Mouse (Mus musculus) hindbrain, embryonic 16.5 days (tissue): ENCODE data around the gene Cdadc1. TPM values are rescaled to one million over a fixed set of nuclear protein-coding genes. Genes with fewer than 3 reads are reported as not detected.

Experiments
- ATAC-seq: fragments of 200-750 bp; cut with Nextera tagmentation; 2 replicates; pipeline ENCODE4 v1.8.0; 2017; ENCODE audit warnings: moderate TSS enrichment, moderate library complexity
- H3K27ac ChIP-seq: fragments of 300-500 bp; sonication (generic); 2 replicates; pipeline ENCODE4 v1.5.1; 2014; ENCODE audit warnings: low read depth, mild to moderate bottlenecking, control low read depth, low read length, moderate library complexity
- H3K27me3 ChIP-seq: fragments of 300-500 bp; sonication (generic); replicated peaks from 2 replicates; pipeline ENCODE4 v1.6.1; 2014; ENCODE audit warnings: low read length; ENCODE audit not compliant: control insufficient read depth, insufficient read depth
- H3K36me3 ChIP-seq: fragments of 300-500 bp; sonication (generic); 2 replicates; pipeline ENCODE4 v1.6.1; 2014; ENCODE audit warnings: mild to moderate bottlenecking, low read length, moderate library complexity, mixed read lengths; ENCODE audit not compliant: control insufficient read depth, insufficient read depth
- H3K4me1 ChIP-seq: fragments of 300-500 bp; sonication (generic); 2 replicates; pipeline ENCODE4 v1.6.1; 2014; ENCODE audit warnings: low read depth, low read length; ENCODE audit not compliant: control insufficient read depth, insufficient read depth
- H3K4me2 ChIP-seq: fragments of 300-500 bp; sonication (generic); 2 replicates; pipeline ENCODE4 v1.6.1; 2014; ENCODE audit warnings: mild to moderate bottlenecking, low read length, control low read depth, moderate library complexity
- H3K4me3 ChIP-seq: fragments of 300-500 bp; sonication (generic); 2 replicates; pipeline ENCODE4 v1.5.1; 2014; ENCODE audit warnings: mild to moderate bottlenecking, low read length, control low read depth, moderate library complexity
- H3K9ac ChIP-seq: fragments of 300-500 bp; sonication (generic); 2 replicates; pipeline ENCODE4 v1.6.1; 2014; ENCODE audit warnings: low read depth, mild to moderate bottlenecking, control low read depth, low read length, moderate library complexity
- H3K9me3 ChIP-seq: fragments of 300-500 bp; sonication (generic); 2 replicates; pipeline ENCODE4 v1.6.1; 2014; ENCODE audit warnings: mild to moderate bottlenecking, low read length, moderate library complexity; ENCODE audit not compliant: control insufficient read depth
- whole genome bisulfite sequencing: fragments of 180-500 bp; shearing (Covaris S2); extraction: QIAGEN DNeasy Blood & Tissue Kit; methylation state at CpG from one replicate; pipeline ENCODE4 v1.1.7; 2014; 5-methylcytosine and 5-hydroxymethylcytosine counted together
- polyA plus RNA-seq: library from polyadenylated mRNA; unstranded; fragments of >200 nt; fragmentation: Nextera tagmentation; extraction: Ambion mirVana; gene quantifications from 2 replicates; pipeline ENCODE4 v1.2.1, GENCODE M21; 2015

The Cdadc1 gene
- polyA plus RNA-seq, 1 experiment from 2014 or later = 32.3 TPM

GRCm38 (mm10) chr14:59592593-59592992, 5.2 kb downstream of the Cdadc1 start:
- H3K4me3 ChIP-seq = no peak overlapping the region
- no peaks in the 10 kb centered on the region for H3K9me3 ChIP-seq
- H3K27me3 ChIP-seq = no peaks in the 10 kb centered on the region
- no peak overlapping the region for H3K27ac ChIP-seq
- peaks cover 8% of the 10 kb centered on the region for H3K4me1 ChIP-seq
- no peak overlapping the region for H3K4me2 ChIP-seq
- no peak overlapping the region for H3K9ac ChIP-seq
- ATAC-seq = no peak
- peaks cover 25% of the 10 kb centered on the region for H3K36me3 ChIP-seq
- WGBS = 97% methylated on average over 3 of the region's 3 CpGs

GRCm38 (mm10) chr14:59591901-59592300, 5.9 kb downstream of the Cdadc1 start:
- no peaks in the 10 kb centered on the region for H3K9me3 ChIP-seq
- no peak overlapping the region for H3K9ac ChIP-seq
- H3K27me3 ChIP-seq = no peaks in the 10 kb centered on the region
- peaks cover 5% of the 10 kb centered on the region for H3K4me1 ChIP-seq
- no peak overlapping the region for H3K27ac ChIP-seq
- no peak overlapping the region for H3K4me3 ChIP-seq
- no peak overlapping the region for H3K4me2 ChIP-seq
- H3K36me3 ChIP-seq = peaks cover 25% of the 10 kb centered on the region
- 75% methylated on average over 8 of the region's 8 CpGs for WGBS
- ATAC-seq = no peak

- WGBS = 71% methylated on average over 1 of the region's 1 CpGs
- Histone ChIP-seq H3K4me2 (no peak overlapping the region), H3K4me3 (no peak overlapping the region), H3K36me3 (peaks cover 35% of the 10 kb centered on the region), H3K9me3 (no peaks in the 10 kb centered on the region), H3K4me1 (no peaks in the 10 kb centered on the region), H3K27me3 (no peaks in the 10 kb centered on the region), H3K27ac (no peak overlapping the region), H3K9ac (no peak overlapping the region)
- ATAC-seq = no peak
These were observed 7.1 kb downstream of the Cdadc1 start for GRCm38 (mm10) chr14:59590614-59591013.

GRCm38 (mm10) chr14:59576385-59576784, 21.4 kb downstream of the Cdadc1 start:
- H3K4me3 ChIP-seq = no peak overlapping the region

GRCm38 (mm10) chr14:59566756-59567155, 31.0 kb downstream of the Cdadc1 start:
- H3K36me3 ChIP-seq = peaks cover 18% of the 10 kb centered on the region
- no peak overlapping the region for H3K9ac ChIP-seq
- no peaks in the 10 kb centered on the region for H3K4me1 ChIP-seq
- no peak overlapping the region for H3K27ac ChIP-seq
- H3K4me2 ChIP-seq = no peak overlapping the region
- no peak overlapping the region for H3K4me3 ChIP-seq
- no peaks in the 10 kb centered on the region for H3K27me3 ChIP-seq
- 93% methylated on average over 6 of the region's 6 CpGs for WGBS
- ATAC-seq = no peak
- H3K9me3 ChIP-seq = no peaks in the 10 kb centered on the region

More at GRCm38 (mm10) chr14:59576385-59576784, 21.4 kb downstream of the Cdadc1 start:
- Histone ChIP-seq H3K4me1 (no peaks in the 10 kb centered on the region), H3K9ac (no peak overlapping the region), H3K4me2 (no peak overlapping the region), H3K9me3 (no peaks in the 10 kb centered on the region), H3K36me3 (peaks cover 11% of the 10 kb centered on the region; the same call in 1 of the 2 replicates), H3K27me3 (no peaks in the 10 kb centered on the region), H3K27ac (no peak overlapping the region)
- WGBS = 95% methylated on average over 5 of the region's 5 CpGs
- ATAC-seq = no peak

- Histone ChIP-seq H3K4me3 (no peak overlapping the region), H3K9me3 (no peaks in the 10 kb centered on the region), H3K4me1 (no peaks in the 10 kb centered on the region), H3K36me3 (no peaks in the 10 kb centered on the region), H3K9ac (no peak overlapping the region), H3K4me2 (no peak overlapping the region), H3K27ac (no peak overlapping the region), H3K27me3 (no peaks in the 10 kb centered on the region)
- WGBS = 26% methylated on average over 1 of the region's 1 CpGs
- ATAC-seq = no peak
These were observed 39.9 kb downstream of the Cdadc1 start for GRCm38 (mm10) chr14:59557886-59558285.

GRCm38 (mm10) chr14:59557071-59557470, 40.7 kb downstream of the Cdadc1 start:
- H3K9me3 ChIP-seq = no peaks in the 10 kb centered on the region
- WGBS = 74% methylated on average over 4 of the region's 4 CpGs
- H3K27ac ChIP-seq = no peak overlapping the region
- H3K4me2 ChIP-seq = no peak overlapping the region
- H3K9ac ChIP-seq = no peak overlapping the region
- no peak for ATAC-seq
- H3K4me1 ChIP-seq = no peaks in the 10 kb centered on the region
- no peak overlapping the region for H3K4me3 ChIP-seq
- no peaks in the 10 kb centered on the region for H3K27me3 ChIP-seq
- no peaks in the 10 kb centered on the region for H3K36me3 ChIP-seq

GRCm38 (mm10) chr14:59555928-59556531, 41.7 kb downstream of the Cdadc1 start:
- WGBS = 59% methylated on average over 13 of the region's 13 CpGs
- Histone ChIP-seq H3K9ac (no peak overlapping the region), H3K4me2 (0 out of 2 replicates have a peak overlapping the region, but pooled peaks have one; percentile 26), H3K36me3 (no peaks in the 10 kb centered on the region), H3K9me3 (no peaks in the 10 kb centered on the region), H3K27me3 (no peaks in the 10 kb centered on the region), H3K27ac (no peak overlapping the region), H3K4me1 (no peaks in the 10 kb centered on the region), H3K4me3 (no peak overlapping the region)
- peak; percentile 76 for ATAC-seq

- Histone ChIP-seq H3K9me3 (no peaks in the 10 kb centered on the region), H3K4me3 (no peak overlapping the region), H3K4me2 (no peak overlapping the region), H3K27ac (no peak overlapping the region), H3K36me3 (no peaks in the 10 kb centered on the region), H3K4me1 (no peaks in the 10 kb centered on the region), H3K9ac (no peak overlapping the region), H3K27me3 (no peaks in the 10 kb centered on the region)
- WGBS = 81% methylated on average over 8 of the region's 8 CpGs
- ATAC-seq = no peak
These were observed 42.7 kb downstream of the Cdadc1 start for GRCm38 (mm10) chr14:59555018-59555417.
